Mouse (Mus musculus) NIH3T3 (cell line): Measurements from ENCODE around the gene Zc3h12a.

ENCODE experiments used
- DNase-seq: peaks from one replicate; pipeline ENCODE4 v3.0.0-alpha.2; 2012; ENCODE audit warnings: low read depth

The Zc3h12a gene

GRCm38 (mm10) chr4:125127305-125128084 is at the start of gene Zc3h12a:
TSS of gene Zc3h12a (minus strand) at chr4:125127840.
- DNase-seq, result peak; percentile 96

- no peak for DNase-seq
Observed at GRCm38 (mm10) chr4:125176639-125177165, 49.1 kb upstream of the Zc3h12a start.

GRCm38 (mm10) chr4:125176190-125176589 is 48.5 kb upstream of the Zc3h12a start:
- no peak for DNase-seq

GRCm38 (mm10) chr4:125175591-125175990 is 48.0 kb upstream of the Zc3h12a start:
- DNase-seq, result peak; percentile 41

GRCm38 (mm10) chr4:125174516-125175185 is 47.0 kb upstream of the Zc3h12a start:
- no peak for DNase-seq

- no peak for DNase-seq
Observed at GRCm38 (mm10) chr4:125173150-125173549, 45.5 kb upstream of the Zc3h12a start.

- DNase-seq, result no peak
Observed at GRCm38 (mm10) chr4:125172736-125173135, 45.1 kb upstream of the Zc3h12a start.

GRCm38 (mm10) chr4:125167723-125168122 is 40.1 kb upstream of the Zc3h12a start:
- no peak for DNase-seq

GRCm38 (mm10) chr4:125164861-125165260 is 37.2 kb upstream of the Zc3h12a start:
- DNase-seq, result no peak

- DNase-seq, result no peak
Observed at GRCm38 (mm10) chr4:125162701-125163100, 35.1 kb upstream of the Zc3h12a start.

GRCm38 (mm10) chr4:125161392-125161791 is 33.8 kb upstream of the Zc3h12a start:
- DNase-seq, result no peak

GRCm38 (mm10) chr4:125160951-125161331 is 33.3 kb upstream of the Zc3h12a start:
- no peak for DNase-seq

GRCm38 (mm10) chr4:125160320-125160950 is 32.8 kb upstream of the Zc3h12a start:
- DNase-seq, result peak; percentile 93

- DNase-seq, result no peak
Observed at GRCm38 (mm10) chr4:125158581-125159317, 31.1 kb upstream of the Zc3h12a start.

- DNase-seq, result no peak
Observed at GRCm38 (mm10) chr4:125158081-125158480, 30.4 kb upstream of the Zc3h12a start.

- DNase-seq, result no peak
Observed at GRCm38 (mm10) chr4:125157322-125157721, 29.7 kb upstream of the Zc3h12a start.

GRCm38 (mm10) chr4:125155646-125156045 is 28.0 kb upstream of the Zc3h12a start:
- DNase-seq, result no peak

- no peak for DNase-seq
Observed at GRCm38 (mm10) chr4:125153659-125154241, 26.1 kb upstream of the Zc3h12a start.

- no peak for DNase-seq
Observed at GRCm38 (mm10) chr4:125152469-125152868, 24.8 kb upstream of the Zc3h12a start.

GRCm38 (mm10) chr4:125149460-125149859 is 21.8 kb upstream of the Zc3h12a start:
- DNase-seq, result no peak

GRCm38 (mm10) chr4:125147970-125148369 is 20.3 kb upstream of the Zc3h12a start:
- no peak for DNase-seq

GRCm38 (mm10) chr4:125145213-125145612 is 17.6 kb upstream of the Zc3h12a start:
- no peak for DNase-seq
